Mouse (Mus musculus) forelimb bud, embryonic 11.5 days (tissue): ENCODE data around the gene Ifrd2.

Experiments used
- DNase-seq: peaks from one replicate; pipeline ENCODE4 v3.0.0-alpha.2; 2012; ENCODE audit warnings: low read depth, low spot score

The Ifrd2 gene

DNA sequence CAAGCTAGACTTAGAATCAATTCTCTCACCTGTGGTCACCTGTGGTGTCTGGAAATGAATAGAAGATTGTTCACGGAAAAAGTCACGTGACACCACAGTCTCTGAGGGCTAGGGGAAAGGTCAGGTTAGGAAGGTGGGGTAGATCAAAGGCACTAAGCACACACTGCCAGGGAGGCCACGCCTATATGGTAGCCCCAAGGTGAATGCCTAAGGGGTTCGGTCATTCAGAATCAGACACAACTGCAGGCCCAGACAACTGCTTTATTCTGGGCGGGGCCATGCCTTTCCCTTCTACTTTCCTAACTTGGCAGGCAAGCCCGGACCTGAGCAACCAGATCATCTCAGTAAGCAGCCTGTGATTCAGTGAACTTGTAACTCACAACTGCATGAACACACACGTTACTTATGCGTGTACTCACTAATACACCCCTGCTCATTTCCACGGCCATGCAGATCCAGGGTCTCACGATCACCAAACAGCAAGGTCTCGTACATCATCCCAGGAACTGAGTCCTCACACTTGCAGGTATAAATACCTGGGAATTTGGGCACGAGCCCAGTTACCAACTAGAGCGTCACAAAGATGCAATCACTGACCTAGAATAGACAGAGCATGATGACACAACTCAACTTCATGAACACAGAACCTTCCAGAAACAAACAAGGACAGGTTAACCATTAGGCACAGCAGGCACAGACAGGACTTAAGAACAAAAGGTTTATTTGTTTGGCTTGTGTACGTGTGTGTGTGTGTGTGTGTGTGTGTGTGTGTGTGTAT is 11.7 kb upstream of the Ifrd2 start:
- DNase-seq, result no peak

DNA sequence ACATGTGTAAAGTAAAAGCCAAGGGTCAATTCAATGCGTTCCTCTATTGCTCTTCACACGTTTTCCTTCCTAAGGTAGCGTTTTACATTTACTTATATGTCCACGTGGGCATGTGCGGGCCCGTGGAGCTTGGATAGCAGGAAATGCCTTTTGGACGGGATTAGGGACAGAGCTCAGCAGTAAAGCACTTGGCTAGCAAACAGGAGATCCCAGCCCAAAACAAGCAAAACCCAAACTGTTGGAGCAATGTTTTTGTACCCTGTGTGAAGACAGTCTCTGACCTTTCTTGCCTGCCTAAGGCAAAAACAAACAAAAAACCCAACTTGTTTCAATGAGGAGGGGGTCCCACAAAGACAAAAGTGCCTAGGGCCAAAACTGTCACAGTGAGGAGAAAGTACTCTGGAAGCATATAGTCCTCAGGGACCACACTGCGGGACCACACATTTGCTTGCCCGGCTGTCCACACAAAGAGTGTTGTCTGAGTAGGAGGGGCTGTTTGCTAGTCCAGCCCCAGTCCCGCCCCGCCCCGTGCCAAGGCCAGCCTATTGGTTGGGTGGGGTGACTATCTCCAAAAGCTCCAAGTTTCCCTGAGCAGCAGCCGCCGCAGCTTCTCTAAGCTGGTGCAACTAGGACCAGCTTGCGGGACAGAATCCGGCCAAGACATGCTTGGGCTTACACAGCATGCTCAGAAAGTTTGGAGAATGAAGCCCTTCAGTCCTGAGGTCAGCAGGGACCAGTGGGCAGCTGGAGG is 10.9 kb upstream of the Ifrd2 start, which contains the start of gene Hyal1:
Gene Hyal1, plus strand, starts transcription at position 571 of the 751 bp plus-strand sequence.
- peak; percentile 70 for DNase-seq

DNA sequence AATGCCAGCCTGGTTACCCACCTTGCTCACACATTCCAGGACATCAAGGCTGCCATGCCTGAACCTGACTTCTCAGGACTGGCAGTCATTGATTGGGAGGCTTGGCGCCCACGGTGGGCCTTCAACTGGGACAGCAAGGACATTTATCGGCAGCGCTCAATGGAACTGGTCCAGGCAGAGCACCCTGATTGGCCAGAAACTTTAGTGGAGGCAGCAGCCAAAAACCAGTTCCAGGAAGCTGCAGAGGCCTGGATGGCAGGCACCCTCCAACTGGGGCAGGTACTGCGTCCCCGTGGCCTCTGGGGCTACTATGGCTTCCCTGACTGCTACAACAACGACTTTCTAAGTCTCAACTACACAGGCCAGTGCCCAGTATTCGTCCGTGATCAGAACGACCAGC is 9.6 kb upstream of the Ifrd2 start:
- no peak for DNase-seq

DNA sequence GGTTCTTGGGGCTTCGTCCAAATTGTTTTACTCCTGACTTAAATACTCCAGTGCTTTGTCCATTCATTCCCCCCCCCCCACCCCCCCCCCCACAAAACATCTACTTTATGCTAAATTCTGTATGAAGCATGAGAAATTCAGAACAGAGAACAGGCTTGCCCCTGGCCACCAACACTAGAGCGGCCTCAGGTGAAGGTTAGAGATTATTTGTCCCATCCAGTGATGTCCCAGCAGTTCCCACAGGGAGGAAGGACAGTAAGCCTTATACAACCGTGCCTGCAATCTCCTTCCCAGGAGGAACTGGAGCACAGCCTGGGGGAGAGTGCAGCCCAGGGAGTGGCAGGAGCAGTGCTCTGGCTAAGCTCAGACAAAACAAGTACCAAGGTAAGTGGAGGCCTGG is 8.9 kb upstream of the Ifrd2 start, which contains the start of gene Naa80:
Gene Naa80, plus strand, starts transcription at position 301 of the 400 bp plus-strand sequence.
- no peak for DNase-seq

DNA sequence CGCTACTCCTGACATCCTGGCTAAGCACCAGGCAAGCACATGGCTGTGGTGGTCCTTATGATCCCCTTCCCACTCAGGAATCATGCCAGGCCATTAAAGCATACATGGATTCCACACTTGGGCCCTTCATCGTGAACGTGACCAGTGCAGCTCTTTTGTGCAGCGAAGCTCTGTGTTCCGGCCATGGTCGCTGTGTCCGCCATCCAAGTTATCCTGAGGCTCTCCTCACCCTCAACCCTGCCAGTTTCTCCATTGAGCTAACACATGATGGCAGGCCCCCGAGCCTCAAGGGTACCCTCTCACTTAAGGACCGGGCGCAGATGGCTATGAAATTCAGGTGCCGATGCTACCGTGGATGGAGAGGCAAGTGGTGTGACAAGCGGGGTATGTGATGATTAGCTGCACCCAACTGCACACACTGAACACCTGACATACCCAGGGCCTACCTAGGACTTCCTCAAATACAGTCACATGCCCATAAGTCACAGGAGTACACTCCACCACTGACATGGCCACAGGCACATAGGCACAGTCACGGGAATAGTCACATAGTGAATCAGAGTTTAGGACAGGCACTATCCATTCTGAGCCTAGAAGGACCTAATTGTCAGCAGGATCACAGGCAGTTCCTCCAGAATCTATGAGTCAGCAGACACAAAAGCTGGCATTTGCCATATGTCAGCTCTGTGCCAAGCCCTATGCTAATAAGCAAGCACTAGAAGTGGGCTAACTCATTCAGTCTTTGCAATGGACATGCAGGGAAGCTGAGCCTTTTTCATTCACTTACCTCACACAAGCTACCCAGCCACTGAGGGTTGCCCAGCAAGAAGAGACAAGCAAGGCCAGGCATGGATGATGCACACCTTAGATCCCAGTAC is 8.2 kb upstream of the Ifrd2 start:
- no peak for DNase-seq

DNA sequence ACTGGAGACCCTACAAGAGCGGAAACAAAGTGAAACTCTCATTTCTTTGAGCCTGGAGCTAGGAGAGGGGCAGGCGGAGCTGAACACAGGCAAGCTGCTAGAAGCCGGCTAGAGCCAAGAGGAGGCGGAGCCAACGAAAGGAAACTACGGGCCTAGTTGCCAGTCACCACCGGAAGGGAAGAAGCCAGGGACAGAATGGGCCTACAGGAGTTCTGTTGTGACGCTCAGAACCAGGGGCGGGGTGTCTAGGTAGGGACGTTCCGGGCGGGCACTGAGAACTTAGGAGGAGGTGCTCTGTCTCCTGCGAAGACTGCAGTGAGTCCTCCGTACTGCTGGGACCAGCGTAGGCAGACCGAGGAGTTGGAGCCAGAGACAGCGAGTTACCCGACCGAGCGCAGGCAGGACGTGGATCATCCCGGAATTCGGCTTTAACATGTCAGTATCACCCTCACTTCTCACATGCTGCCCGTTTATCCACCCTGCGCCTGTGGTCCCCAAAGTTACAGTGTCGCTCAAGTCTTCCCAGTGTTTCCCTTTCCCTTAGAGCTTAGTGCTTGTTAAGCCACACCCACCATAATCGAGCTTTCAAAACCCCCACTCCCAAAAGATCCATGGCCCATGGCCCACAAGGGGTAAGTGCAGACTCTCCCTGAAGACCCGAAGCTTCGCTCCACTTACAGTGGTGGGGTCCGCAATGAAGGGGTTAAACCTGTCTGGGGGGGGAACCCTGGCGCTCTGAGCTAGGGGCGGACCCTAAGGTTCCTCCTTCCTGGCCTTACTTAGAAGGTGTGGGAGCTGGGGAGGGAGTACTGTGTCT is 6.7 kb upstream of the Ifrd2 start, which contains the start of gene Hyal3:
Gene Hyal3, plus strand, starts transcription at position 318 of the 817 bp plus-strand sequence.
- DNase-seq, result peak; percentile 77

DNA sequence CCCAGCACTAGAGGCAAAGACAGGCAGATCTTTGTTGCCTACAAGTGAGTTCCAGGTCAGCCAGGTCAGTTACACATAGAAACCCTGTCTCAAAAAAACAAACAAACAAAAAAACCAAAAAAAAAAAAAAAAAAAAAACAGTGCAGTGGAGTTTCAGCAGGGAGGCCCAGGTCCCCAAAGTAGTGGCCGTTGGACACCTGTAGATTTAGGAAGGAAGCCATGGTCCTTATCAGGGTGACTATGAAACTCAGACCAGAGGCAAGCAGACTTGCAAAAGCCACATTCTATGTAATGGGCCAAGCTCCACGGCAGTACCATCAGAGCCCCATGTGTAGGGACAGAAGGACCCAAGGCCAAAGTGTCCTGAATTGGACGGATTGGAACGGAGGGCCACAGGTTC is 5.9 kb upstream of the Ifrd2 start:
- no peak for DNase-seq

DNA sequence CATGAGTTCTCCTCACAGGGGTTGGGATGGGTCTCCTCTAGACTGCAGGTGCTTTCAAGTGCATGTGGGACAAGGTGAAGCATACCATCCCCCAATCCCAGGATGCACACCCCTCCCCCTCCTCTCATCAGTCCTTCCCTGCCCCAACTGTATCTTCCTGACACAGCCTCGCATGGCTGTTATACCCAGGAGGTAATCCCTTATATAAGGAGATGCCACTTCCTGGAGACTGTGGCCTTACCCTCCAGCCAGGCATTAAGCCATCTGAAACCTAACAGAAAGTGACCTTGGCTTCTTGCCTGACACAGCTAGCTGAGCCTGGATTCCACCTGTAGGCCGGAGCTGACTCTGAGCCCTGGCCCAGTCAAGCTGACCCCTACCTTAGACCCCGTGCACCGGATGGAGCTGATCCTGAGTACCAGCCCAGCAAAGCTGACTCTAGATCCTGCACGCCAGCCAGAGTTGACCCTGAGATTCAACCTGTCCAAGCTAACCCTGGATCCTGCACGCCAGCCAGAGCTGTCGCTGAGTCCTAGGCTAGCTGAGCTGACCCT is 4.9 kb upstream of the Ifrd2 start:
- no peak for DNase-seq

DNA sequence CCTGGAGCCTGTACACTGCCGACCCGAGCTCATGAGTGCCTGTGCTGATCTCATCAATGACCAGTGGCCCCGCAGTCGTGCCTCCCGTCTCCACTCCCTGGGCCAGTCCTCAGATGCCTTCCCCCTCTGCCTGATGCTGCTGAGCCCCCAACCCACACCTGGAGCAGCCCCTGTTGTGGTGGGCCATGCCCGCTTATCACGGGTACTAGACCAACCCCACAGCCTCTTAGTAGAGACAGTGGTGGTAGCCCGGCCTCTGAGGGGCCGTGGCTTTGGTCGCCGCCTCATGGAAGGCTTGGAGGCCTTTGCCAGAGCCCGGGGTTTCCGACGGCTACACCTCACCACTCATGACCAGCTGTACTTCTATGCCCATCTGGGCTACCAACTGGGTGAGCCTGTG is 4.3 kb upstream of the Ifrd2 start:
- DNase-seq, result no peak

DNA sequence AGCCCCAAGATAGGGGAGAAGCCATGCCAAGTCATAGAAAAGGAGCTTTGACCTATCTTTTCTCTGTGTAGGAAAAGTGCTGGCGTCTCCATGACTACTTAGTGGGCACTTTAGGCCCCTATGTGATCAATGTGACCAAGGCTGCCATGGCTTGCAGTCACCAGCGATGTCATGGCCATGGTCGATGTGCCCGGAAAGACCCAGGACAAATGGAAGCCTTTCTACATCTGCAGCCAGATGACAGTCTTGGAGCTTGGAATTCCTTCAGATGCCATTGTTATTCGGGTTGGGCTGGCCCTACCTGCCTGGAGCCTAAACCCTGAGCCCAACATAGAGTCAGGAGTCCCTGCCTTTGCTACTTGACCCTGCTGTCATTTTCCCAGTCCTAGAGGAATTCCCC is 938 bp upstream of the Ifrd2 start:
- DNase-seq, result no peak

DNA sequence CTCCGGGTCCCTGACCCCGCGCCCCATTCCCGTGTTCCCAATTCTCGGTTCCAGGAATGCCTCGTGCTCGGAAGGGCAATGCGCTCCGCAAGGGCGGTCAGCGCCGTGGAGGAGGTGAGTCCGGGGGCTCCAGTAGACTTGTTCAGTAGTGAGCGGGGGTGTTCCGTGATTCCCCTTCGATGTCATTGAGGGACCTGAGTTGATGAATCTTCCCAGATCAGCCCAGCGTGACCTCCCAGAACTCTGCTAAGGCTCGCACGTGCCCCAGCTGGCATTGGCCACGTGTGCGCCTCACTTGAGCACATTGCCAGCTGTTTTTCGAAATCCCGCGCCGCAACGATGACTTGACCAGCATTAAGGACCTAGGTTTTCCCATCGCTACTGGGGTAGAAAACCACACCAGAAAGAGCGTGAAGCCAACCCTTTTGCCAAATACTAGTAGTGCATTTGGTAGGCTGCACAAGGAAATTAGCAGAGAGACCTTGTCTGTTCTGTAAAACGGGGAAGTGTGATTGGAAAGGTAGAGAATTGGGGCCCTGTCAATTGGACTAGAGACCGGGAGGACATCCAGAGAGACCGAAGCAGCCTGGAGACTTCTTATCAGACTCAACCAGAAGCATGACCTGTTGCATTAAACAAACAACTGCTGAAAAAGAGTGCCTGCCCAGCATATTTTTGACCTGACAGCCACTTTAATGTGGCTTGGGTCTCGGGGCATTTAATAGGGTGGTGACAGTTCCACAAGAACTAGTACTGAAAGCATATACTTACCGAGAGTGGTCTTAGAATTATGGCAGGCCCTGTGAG is 594 bp downstream of the Ifrd2 start:
- DNase-seq, result no peak

DNA sequence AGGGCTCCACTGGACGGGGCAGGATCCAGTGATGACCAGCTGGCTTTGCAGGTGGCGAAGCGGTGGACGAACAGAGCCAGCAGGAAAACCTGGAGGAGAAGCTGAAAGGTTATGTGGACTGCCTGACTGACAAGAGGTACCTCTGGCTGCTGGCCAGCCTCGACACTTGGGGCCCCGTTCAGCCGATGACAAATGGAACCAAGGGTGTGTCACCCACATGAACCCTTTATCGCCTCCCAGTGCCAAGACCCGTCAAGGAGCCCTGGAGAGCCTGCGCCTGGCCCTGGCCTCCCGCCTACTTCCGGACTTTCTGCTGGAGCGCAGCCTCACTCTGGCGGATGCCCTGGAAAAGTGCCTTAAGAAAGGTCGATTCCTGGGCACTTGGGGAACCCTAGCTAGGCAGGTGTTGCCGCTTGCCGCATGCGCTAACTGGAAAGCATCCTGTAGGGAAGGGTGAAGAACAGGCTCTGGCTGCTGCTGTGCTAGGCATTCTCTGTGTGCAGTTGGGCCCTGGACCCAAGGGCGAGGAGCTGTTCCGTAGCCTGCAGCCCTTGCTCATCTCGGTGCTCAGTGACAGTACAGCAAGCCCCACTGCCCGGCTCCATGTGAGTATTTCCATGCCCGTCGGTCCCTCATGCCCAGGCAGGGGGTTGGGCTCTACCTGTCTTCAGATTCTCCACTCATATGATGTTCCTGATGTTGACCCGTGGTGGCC is 2.8 kb downstream of the Ifrd2 start:
- no peak for DNase-seq

DNA sequence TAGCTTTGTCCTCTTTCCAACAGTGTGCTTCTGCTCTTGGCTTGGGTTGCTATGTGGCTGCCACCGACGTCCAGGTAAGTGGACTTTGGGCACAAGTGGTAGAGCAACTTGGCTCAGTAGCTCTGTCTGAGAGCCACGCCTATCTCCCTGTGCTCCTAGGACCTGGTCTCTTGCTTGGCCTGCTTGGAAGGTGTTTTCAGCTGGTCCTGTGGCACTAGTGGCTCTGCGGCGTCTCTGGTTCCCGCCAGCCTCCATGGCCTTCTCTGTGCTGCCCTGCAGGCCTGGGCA is 3.3 kb downstream of the Ifrd2 start:
- DNase-seq, result no peak

DNA sequence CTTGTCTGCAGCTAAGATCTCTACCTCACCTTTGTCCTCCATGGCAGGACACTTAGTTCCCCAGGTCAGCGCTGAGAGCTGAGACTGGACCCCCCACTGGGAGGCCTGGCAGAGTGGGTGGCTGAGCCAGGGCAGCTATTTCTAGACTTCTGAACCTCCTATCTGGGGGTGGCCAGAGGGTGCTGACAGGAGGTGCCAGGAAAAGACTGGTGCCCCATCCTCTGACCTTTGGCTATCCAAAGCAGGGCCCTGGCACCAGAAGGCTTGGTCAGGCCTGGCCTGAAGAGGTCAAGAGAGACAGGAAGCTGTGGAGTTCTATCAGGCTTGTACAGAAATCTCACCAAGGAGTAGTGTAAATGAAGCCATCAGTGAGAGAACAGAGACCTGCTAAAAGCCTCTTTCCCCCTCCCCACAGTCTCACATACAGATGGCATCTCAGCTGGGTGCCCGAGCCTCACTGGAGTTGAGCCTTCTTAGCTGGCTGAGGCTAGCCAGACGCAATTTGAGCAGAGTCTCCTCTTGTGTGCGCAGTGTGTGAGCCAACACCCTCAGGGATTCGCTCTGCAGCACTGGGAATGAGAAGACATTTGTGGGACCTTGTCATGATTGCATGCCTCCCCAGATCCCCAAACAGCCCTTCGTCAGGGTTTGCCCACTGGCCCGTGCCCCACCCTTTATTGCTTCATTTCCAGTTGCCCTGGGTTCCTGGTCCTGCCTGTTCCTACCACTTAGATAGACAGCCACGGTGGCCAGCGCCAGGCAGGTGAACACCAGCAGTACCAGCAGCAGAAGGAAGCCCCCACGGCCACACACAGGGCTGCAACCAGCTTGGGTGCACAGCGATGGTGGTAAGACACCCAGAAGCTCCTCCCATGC is 5.9 kb downstream of the Ifrd2 start:
- DNase-seq, result no peak

DNA sequence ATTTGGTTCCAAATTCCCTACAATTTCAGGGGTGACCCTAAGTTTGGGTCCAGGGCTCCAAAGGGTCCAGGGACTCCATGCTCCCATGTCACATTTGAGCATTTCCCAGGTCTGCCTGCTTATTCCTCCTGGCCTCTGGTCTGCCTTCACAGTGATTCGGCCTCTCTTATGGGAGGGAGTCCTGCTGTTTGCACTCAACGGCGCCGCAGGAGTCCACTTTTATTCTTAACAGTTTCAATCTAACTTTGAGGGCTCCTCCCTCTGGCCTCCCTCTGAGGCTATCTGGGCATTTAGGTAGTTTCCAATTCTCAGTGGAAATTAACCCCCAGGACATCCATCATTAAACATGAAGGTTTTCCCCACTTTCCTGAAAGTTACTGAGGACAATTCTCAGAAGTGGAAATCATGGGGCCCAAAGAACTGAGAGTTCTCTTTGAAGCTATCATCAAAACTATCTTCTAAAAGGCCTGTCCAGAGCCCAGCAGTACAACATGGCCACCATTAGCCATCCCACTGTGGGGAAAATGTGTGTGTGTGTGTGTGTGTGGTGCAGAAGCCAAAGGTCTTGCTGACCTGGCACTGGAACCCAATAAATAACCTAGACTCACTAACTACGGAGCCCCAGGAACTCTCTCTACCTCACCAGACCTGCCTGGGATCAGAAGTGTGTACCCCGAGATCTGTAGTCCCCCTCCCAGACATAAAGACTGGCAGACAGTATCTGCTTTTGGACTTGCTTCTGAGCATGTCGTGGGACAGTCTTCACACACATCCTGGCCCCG is 7.0 kb downstream of the Ifrd2 start:
- DNase-seq, result no peak

DNA sequence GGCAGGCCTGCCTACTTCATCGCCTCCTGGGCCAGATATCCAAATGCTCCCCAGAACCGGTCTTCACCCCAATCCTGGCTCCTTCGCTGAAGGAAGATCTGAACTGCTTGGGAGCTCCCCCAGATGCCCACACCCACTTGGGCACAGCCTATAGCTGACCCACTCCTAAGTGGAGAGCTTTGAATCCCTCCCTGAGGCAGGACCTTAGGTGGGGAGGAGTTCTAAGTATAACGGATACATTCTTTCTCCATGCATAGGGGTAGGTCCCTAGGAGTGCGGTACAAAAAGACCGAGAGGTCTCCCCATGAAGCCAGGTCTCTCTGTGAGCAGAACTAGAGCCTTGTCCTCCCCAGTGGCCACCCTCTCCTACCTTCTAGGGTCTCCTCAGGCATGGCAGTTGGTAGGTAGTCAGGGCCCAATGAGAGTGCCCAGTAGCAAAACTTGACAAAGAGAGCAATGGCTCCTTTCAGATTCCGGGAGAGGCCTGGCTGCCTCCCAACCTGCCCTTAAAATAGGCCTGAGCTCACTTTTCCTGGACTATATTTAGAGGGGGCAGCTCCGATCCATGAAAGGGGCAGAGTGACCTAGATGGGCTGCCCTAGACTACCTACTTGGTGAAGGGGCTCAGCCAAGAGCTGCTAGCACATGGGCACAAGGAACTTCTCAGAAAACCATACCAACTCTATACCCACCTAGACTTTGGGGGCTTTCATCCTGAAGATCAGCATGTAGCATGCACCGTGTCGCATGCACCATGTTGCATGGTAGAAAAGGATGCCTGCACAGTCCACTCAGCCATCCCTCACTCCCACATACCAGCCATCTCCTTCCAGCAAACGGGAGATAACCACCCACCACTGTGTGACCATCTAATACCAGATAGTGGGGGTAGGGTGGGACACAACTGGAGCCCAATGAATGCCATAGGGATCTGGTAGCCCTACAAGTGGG is 9.5 kb downstream of the Ifrd2 start:
- no peak for DNase-seq

DNA sequence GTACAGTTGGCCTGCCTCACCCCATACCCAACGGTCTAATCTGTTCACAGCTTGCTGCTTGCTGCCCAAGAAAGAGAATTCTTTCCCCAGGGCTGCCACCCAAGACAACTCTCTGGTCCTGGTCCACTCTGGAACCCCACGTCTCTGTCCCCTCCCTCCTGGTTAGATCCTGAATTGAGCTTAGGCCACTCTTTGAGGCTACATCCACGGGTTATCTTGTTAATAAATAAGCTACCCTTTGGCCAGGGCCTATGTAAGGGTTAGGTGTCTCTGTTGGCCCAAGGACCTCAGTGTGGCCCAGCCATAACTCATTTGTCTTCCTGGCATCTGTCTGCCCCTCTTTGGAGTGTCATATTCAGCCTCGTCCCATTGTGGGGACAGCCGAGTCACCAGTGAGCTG is 10.9 kb downstream of the Ifrd2 start:
- no peak for DNase-seq
